Mouse (Mus musculus) neural tube, embryonic 11.5 days (tissue): Measurements from ENCODE around the gene Foxp1. TPM values are rescaled to one million over a fixed set of nuclear protein-coding genes. Genes with fewer than 3 reads are reported as not detected.

Experiments
- ATAC-seq: fragments of 200-750 bp; cut with Nextera tagmentation; 2 replicates; pipeline ENCODE4 v1.8.0; 2017; ENCODE audit warnings: moderate number of reproducible peaks, mild to moderate bottlenecking, moderate TSS enrichment, moderate library complexity; ENCODE audit not compliant: insufficient read depth, low FRiP score, low TSS enrichment
- DNase-seq: peaks from one replicate; pipeline ENCODE4 v3.0.0-alpha.2; 2015; ENCODE audit warnings: low spot score
- H3K27ac ChIP-seq: fragments of 300-500 bp; sonication (generic); 2 replicates; pipeline ENCODE4 v1.5.1; 2014; ENCODE audit warnings: low read depth, mild to moderate bottlenecking, low read length
- H3K27me3 ChIP-seq: fragments of 300-500 bp; sonication (generic); 2 replicates; pipeline ENCODE4 v1.6.1; 2014; ENCODE audit warnings: mild to moderate bottlenecking, low read length, mixed read lengths; ENCODE audit not compliant: control insufficient read depth, insufficient read depth
- H3K36me3 ChIP-seq: fragments of 300-500 bp; sonication (generic); 2 replicates; pipeline ENCODE4 v1.6.1; 2014; ENCODE audit warnings: mild to moderate bottlenecking, low read length, moderate library complexity, mixed read lengths; ENCODE audit not compliant: control insufficient read depth, insufficient read depth
- H3K4me1 ChIP-seq: fragments of 300-500 bp; sonication (generic); 2 replicates; pipeline ENCODE4 v1.6.1; 2014; ENCODE audit warnings: low read length, mixed read lengths; ENCODE audit not compliant: control insufficient read depth, insufficient read depth
- H3K4me2 ChIP-seq: fragments of 300-500 bp; sonication (generic); 2 replicates; pipeline ENCODE4 v1.6.1; 2014; ENCODE audit warnings: low read depth, mild to moderate bottlenecking, moderate library complexity
- H3K4me3 ChIP-seq: fragments of 300-500 bp; sonication (generic); 2 replicates; pipeline ENCODE4 v1.5.1; 2014; ENCODE audit warnings: low read depth, low read length
- H3K9ac ChIP-seq: fragments of 300-500 bp; sonication (generic); 2 replicates; pipeline ENCODE4 v1.6.1; 2014; ENCODE audit warnings: mild to moderate bottlenecking, low read length
- H3K9me3 ChIP-seq: fragments of 300-500 bp; sonication (generic); 2 replicates; pipeline ENCODE4 v1.6.1; 2016; ENCODE audit warnings: low read length; ENCODE audit not compliant: control insufficient read depth
- WGBS: fragments of 180-500 bp; shearing (Covaris S2); extraction: QIAGEN DNeasy Blood & Tissue Kit; methylation state at CpG from one replicate; pipeline ENCODE4 v1.1.7; 2014; 5-methylcytosine and 5-hydroxymethylcytosine counted together
- polyA plus RNA-seq: library from polyadenylated mRNA; unstranded; fragments of >200 nt; fragmentation: Nextera tagmentation; extraction: Ambion mirVana; gene quantifications from 2 replicates; pipeline ENCODE4 v1.2.1, GENCODE M21; 2014

The Foxp1 gene
- polyA plus RNA-seq, 1 experiment from 2014 or later = 116 TPM

DNA sequence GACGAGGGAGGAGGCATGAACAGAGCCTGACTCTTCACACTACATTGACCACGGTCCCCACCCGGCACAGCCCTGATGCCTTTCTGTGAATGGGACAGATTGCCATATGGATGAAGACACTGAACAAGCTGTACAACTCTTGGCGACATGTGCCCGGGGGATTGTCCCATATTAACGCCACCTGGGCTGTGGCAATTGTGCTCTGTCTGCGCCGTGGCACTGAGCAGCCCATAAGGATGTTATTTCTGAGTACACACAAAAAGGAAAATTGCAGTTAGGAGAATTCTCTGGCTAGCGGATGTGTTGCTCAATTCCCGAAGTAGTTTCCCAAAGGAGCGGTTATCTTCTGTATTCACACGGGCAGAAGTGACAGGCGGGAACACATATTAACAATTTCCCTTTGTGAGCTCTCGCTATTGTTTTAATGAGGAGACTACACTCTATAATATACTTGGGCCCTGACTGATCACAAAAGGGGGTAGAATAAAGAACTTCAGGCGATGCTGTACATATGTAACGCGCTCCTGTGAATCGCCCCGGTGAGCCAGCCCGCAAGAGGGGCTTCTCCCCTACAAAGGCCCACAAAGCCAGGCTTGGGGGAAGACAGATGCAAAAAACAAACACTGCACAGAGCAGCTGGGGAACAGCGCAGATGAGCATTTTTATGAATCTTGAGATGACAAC lies 528.3 kb downstream of the Foxp1 start:
- Histone ChIP-seq H3K36me3 (no peaks in the 10 kb centered on the region), H3K27me3 (no peaks in the 10 kb centered on the region), H3K9ac (no peak overlapping the region), H3K4me2 (no peak overlapping the region), H3K4me1 (peaks cover 16% of the 10 kb centered on the region), H3K27ac (peak overlapping the region; percentile 63), H3K4me3 (no peak overlapping the region), H3K9me3 (no peaks in the 10 kb centered on the region)
- DNase-seq (peak; percentile 60), ATAC-seq (peak; percentile 79)
- WGBS = 53% methylated on average over 21 of the region's 21 CpGs

DNA sequence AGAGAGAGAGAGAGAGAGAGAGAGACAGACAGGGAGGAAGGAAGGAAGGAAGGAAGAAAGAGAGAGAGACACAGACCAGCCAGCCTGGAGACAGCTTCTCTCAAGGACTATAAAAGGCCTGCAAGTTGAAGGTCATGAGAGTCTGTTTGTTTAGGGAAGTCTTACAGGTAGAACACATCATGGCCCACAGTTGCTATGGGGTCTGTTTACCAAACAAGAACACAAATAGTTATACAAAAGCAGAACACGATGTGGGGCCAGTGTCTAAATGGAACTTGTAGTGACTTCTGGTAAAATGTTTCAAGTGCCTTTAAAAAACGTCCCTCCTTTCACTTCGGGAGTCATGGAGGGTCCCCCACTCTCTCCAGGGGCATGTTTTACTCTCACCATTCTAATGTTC lies 529.3 kb downstream of the Foxp1 start:
- WGBS = 69% methylated on average over 3 of the region's 3 CpGs
- DNase-seq = no peak

GRCm38 (mm10) chr6:98992772-98993147 lies 529.8 kb downstream of the Foxp1 start:
- DNase-seq (no peak), ATAC-seq (no peak)
- Histone ChIP-seq H3K9me3 (no peaks in the 10 kb centered on the region), H3K4me1 (peaks cover 11% of the 10 kb centered on the region), H3K36me3 (no peaks in the 10 kb centered on the region), H3K27me3 (no peaks in the 10 kb centered on the region), H3K4me2 (no peak overlapping the region), H3K27ac (no peak overlapping the region), H3K9ac (no peak overlapping the region), H3K4me3 (no peak overlapping the region)
- WGBS = 71% methylated on average over 7 of the region's 7 CpGs

More for the DNA sequence above, 529.3 kb downstream of the Foxp1 start:
- no peak overlapping the region for H3K4me3 ChIP-seq
- peaks cover 11% of the 10 kb centered on the region for H3K4me1 ChIP-seq
- H3K27me3 ChIP-seq = no peaks in the 10 kb centered on the region
- no peak overlapping the region for H3K4me2 ChIP-seq
- no peak for ATAC-seq
- no peak overlapping the region for H3K9ac ChIP-seq
- no peaks in the 10 kb centered on the region for H3K9me3 ChIP-seq
- no peaks in the 10 kb centered on the region for H3K36me3 ChIP-seq
- H3K27ac ChIP-seq = no peak overlapping the region

- Histone ChIP-seq H3K4me3 (no peak overlapping the region), H3K9me3 (no peaks in the 10 kb centered on the region), H3K9ac (no peak overlapping the region), H3K4me1 (peaks cover 11% of the 10 kb centered on the region), H3K27ac (no peak overlapping the region), H3K36me3 (no peaks in the 10 kb centered on the region), H3K4me2 (no peak overlapping the region), H3K27me3 (no peaks in the 10 kb centered on the region)
- no peak for ATAC-seq
- 66% methylated on average over 5 of the region's 5 CpGs for WGBS
- no peak for DNase-seq
Observed at GRCm38 (mm10) chr6:98991900-98992771, 530.4 kb downstream of the Foxp1 start.

GRCm38 (mm10) chr6:98987533-98988169 lies 534.9 kb downstream of the Foxp1 start:
- H3K4me2 ChIP-seq = no peak overlapping the region
- no peak for DNase-seq
- no peaks in the 10 kb centered on the region for H3K9me3 ChIP-seq
- H3K9ac ChIP-seq = no peak overlapping the region
- ATAC-seq = no peak
- H3K36me3 ChIP-seq = no peaks in the 10 kb centered on the region
- 85% methylated on average over 6 of the region's 6 CpGs for WGBS
- H3K4me3 ChIP-seq = no peak overlapping the region
- peaks cover 2% of the 10 kb centered on the region for H3K4me1 ChIP-seq
- no peaks in the 10 kb centered on the region for H3K27me3 ChIP-seq
- H3K27ac ChIP-seq = no peak overlapping the region

- no peaks in the 10 kb centered on the region for H3K36me3 ChIP-seq
- no peak overlapping the region for H3K9ac ChIP-seq
- ATAC-seq = no peak
- no peak overlapping the region for H3K4me2 ChIP-seq
- H3K4me3 ChIP-seq = no peak overlapping the region
- H3K9me3 ChIP-seq = no peaks in the 10 kb centered on the region
- no peaks in the 10 kb centered on the region for H3K27me3 ChIP-seq
- no peak overlapping the region for H3K27ac ChIP-seq
- H3K4me1 ChIP-seq = peaks cover 2% of the 10 kb centered on the region; the same call in 1 of the 2 replicates
- WGBS = 88% methylated on average over 2 of the region's 2 CpGs
- no peak for DNase-seq
Observed at GRCm38 (mm10) chr6:98985452-98985851, 537.1 kb downstream of the Foxp1 start.

DNA sequence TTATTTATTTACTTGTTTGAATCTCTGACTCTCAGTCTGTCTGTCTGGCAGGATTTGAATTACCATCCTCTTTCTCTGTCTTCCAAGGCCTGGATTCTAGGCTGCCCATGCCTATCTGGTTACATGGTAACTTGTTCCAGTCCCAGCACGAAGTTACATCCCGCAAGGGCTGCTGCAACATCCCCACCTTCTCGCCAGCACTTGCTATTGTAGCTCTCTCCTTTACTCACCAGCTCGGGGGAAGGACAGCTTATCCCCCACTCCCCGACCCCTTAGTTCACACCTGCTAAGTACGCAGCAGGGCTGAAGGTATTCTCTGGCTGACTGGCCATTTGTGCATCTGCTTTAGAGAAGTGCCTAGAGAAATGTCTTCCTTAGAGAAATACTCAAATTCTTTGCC lies 537.9 kb downstream of the Foxp1 start:
- H3K36me3 ChIP-seq = no peaks in the 10 kb centered on the region
- no peak overlapping the region for H3K27ac ChIP-seq
- peaks cover 2% of the 10 kb centered on the region; the same call in 1 of the 2 replicates for H3K4me1 ChIP-seq
- no peaks in the 10 kb centered on the region for H3K9me3 ChIP-seq
- ATAC-seq (no peak), DNase-seq (no peak)
- H3K4me3 ChIP-seq = no peak overlapping the region
- 80% methylated on average over 6 of the region's 6 CpGs for WGBS
- no peaks in the 10 kb centered on the region for H3K27me3 ChIP-seq
- no peak overlapping the region for H3K4me2 ChIP-seq
- H3K9ac ChIP-seq = no peak overlapping the region

GRCm38 (mm10) chr6:98984026-98984425 lies 538.5 kb downstream of the Foxp1 start:
- H3K4me1 ChIP-seq = peaks cover 2% of the 10 kb centered on the region; the same call in 1 of the 2 replicates
- ATAC-seq = no peak
- no peak overlapping the region for H3K27ac ChIP-seq
- no peak overlapping the region for H3K9ac ChIP-seq
- DNase-seq = no peak
- H3K9me3 ChIP-seq = no peaks in the 10 kb centered on the region
- H3K4me2 ChIP-seq = no peak overlapping the region
- H3K36me3 ChIP-seq = no peaks in the 10 kb centered on the region
- WGBS = 74% methylated on average over 2 of the region's 2 CpGs
- no peak overlapping the region for H3K4me3 ChIP-seq
- no peaks in the 10 kb centered on the region for H3K27me3 ChIP-seq
